Mouse (Mus musculus) lung, postnatal 36 days (tissue): ENCODE data around the gene Capn15.
A peak's percentile ranks its signal among the peaks of the same experiment; 100 is the strongest.

ENCODE experiments used
- DNase-seq: peaks from one replicate; pipeline ENCODE4 v3.0.0; 2022; ENCODE audit warnings: mixed read lengths

The Capn15 gene

DNA sequence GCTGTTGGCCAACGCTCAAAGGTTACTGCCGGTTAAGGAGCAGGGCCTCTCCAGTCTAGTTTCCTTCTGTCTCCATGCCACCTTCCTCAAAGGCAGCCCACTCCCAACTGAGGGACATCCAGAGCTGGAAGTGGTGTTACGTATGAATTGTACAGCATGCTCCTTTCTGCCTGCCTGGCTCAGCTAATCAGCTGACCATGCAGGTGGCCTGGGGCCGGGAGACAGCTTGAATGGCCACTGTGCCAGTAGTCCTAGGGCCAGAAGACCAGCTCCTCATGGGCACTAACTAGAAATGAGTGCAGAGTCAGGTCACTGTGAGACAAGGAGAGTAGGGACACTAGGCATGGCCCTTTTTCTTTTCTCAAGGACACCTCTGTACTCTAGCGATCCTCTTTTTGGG, 32.4 kb downstream of the Capn15 start:
- no peak for DNase-seq

DNA sequence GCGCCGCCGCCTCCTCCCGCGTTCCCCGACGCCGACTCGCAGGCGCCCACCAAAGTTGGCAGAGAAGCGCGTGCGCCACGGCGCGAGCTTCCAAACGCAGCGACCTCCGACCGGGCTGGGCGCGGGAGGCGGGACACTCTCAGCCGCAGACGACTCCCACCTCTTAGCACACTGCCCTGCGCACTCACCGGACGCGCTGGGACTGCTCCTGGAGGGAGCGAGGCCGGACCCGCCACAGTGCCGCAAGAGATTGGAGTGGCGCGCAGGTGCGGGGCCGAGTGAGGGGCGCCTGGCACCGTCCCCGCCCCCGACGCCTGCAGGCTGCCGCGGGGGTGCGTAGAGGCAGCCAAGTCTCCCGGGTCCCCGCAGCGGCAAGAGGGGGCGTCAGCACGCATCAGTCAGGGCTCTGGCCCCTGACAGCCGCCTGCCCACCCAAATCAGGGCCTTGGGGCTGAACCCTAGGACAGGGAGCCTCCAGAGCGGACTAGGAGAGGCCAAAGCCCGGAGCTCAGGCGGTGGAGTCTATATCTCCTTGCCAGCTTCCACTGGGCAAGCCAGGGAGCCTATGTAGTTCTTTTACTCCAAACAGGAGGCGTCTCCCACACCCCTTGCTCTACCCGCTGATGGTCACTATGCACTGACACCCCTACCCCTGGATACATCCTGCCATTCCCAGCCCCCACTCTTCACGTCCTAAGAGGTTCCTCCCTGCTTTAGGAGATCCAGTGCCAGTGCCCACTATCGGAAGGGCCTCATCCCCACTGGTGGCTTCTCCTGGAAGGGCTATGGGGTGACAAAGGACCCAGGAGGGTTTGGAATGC, 33.6 kb downstream of the Capn15 start, which contains the start of gene A930017K11Rik:
Gene A930017K11Rik (minus strand): TSS at position 763 of the 821 bp plus-strand sequence.
- no peak for DNase-seq

DNA sequence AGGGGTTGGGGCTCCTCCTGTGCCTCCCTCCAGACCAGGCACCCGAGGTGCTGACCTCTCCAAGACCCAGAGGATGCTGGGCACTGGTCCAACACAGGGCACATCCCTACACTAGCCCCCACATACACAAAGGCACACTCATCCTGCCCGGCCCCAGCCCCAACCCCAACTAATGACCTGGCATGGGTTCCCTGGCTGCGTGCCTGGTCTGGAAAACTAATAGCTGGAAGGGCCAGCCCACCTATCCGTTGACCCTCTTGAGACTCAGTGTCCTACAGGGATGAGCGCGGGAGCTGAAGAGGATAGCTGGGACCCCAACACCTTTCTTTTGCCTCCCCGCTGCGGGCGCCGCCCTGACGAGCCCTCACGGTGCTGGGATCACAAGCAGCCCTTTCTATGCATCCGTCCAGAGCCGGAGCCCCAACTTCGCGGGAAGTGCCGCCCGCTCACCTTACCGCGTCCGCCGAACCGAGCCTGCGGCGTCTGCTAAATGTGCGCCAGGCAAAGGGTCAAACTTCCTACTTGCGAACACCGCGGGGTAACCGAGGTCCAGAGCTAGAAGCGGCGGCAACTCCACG, 34.3 kb downstream of the Capn15 start:
- no peak for DNase-seq

DNA sequence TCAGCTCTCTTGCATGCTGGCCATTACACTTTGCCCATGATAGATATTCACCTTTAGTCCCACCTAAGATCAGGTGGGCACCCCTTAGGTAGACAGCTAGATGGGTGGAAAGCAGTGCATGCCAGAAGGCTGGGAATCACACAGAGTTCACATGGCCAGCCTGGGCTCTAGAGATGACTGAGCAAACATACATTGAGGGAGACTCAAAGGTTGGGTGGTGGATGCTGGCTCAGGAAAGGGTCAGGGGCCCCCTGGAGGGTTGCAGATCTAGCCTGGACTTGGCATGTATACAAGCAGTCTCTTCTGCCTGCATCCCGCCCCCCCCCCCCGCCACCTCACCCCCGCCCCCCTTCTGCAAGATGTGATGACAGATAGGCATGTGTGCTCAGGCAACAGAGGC, 34.9 kb downstream of the Capn15 start:
- DNase-seq = no peak

GRCm38 (mm10) chr17:25949981-25950380, 35.6 kb downstream of the Capn15 start:
- no peak for DNase-seq

DNA sequence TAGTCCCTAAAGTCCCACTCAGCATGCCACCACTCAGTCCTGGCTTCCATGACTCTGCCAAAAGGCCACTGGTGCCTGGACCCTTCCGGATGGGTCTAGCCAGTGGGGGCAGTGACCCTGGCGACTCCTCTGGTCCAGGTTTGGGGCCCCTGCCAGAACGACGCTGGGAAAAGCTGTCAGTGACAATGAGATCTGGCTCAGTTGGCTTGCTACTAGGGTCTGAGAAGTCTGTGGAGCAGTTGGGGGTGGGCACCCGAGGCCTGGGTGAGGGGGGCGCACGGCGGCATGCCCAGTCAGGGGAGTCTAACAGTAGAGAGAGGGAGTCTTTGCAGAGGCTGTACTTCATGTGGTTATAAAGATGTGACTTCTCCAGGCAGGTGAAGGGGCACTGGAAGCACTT, 37.5 kb downstream of the Capn15 start:
- no peak for DNase-seq

- DNase-seq = no peak
Observed at GRCm38 (mm10) chr17:25947576-25947975, 38.0 kb downstream of the Capn15 start.

DNA sequence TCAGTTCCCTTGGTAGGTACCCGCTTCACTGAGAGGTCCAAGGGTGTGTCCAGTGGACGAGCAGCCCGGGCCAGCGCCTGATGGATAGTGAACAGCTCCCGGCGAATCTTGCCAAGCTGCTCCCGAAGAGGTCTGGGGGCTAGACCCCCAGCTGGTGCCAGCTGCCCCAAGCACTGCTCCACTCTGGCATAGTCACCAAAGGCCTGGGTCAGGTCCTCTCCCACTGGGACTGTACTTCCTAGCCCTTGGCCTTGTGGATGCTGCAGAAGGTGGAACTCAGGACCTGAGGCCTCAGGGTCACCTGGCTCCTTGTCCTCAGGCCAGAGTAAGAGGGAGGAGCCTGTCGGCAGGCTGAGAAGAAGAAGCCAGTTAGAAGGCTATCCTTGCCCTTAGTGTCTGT, 38.7 kb downstream of the Capn15 start:
- DNase-seq = no peak

- DNase-seq = no peak
Observed at GRCm38 (mm10) chr17:25946349-25946748, 39.2 kb downstream of the Capn15 start.

- DNase-seq = no peak
Observed at GRCm38 (mm10) chr17:25945517-25946155, 40.0 kb downstream of the Capn15 start.

- DNase-seq = no peak
Observed at GRCm38 (mm10) chr17:25944366-25945163, 41.0 kb downstream of the Capn15 start, which contains the start of the genes Pigq and Nhlrc4. Gene Pigq (minus strand): TSS chr17:25944936. Gene Nhlrc4 (minus strand): TSS chr17:25944961.

DNA sequence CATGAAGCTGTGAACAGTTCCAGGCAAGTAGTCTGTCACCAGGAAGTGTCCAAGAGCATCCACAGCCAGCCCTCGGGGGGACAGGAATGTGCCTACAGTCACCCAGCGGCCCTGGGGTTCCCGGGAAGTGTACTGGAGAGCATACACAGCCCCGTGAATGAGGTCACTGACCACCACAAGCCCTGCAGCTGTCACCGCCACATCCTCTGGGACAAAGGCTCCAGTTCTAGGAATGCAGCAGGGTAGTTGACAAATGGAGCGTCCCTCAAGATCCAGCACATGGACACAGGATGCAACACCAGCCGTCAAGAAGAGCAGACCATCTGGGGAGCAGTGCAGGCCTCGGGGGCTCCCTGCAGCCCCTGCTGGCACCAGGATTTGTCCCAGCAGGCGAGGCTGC, 41.8 kb downstream of the Capn15 start:
- no peak for DNase-seq

DNA sequence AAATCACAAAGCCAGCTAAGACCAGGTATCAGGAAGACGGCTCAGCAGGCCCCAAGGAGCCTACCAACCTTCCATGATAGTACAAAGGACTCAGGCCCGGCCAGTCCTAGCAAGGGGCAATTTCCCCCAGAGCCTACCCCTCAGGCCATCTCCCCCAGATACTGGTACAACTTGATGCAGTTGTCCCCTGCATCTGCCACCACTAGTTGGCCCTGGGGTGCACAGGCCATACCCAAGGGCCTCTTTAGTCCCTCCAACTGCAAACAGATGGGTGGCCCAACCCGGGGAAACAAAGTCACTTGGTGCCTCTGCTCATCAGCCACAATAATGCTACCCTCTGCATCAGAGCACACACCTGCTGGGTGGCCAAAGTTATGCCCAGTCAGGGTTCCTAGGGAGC, 42.4 kb downstream of the Capn15 start:
- DNase-seq = no peak

DNA sequence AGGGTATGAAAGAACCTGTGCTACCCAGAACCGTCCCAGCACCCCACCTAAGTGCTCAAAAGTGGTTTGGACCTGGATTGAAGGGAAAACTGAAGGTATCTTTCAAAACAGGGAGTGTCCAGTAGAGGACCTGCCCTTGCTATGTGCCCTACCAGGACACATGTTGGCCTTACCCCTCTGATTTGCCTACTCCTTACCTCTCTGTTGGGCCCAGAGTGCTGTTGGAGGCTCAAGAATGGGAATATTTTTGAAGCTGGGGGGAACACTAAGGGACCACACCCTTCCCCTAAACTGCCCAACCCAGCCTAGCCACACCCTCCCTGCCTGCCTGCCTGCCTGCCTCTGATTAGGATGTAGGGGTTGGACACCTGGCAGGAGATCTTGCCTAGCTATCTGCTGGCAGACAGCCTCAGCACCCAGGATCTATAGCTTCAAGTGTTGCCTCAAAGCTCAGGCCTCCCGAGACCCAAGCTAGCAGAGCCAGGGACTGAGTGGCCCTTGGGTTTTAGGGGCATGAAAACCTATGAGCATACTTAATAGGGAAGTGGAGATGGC, 42.9 kb downstream of the Capn15 start:
- DNase-seq = no peak

DNA sequence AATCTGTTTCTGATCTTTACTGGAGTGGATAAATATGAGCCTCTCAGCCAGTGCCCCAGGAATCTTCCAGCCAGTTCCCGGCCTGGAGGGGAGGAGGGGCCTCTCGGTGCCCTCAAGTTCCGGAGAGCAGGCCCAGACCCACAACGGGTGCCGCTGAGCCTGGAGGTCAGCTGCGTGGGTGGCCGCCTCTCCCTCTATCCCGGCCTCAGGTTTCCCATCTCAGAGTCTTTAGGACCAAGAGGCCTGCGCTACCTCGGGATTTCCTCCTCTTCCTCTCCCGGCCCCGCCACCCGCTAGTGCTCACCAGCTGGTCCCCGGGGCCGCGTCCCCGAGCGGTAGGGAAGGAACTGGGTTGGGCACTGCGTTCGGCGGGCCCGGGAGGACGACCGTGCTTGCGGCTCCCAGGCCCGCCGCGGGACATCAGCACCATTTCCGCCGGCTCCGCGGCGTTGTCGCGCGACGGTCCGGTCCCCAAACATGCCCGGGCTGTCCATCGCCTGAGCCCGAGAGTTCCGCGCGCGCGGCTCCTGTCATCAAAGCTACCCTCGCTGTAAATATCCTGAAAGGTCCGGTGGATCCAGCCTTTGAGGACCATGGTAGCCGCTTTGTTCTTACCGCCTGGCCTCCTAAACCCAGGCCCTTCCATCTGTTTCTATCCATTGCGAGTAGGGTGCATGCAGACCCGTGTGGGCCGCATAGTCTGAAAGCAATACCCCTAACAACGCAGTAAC, 43.9 kb downstream of the Capn15 start:
- peak; percentile 74 for DNase-seq

DNA sequence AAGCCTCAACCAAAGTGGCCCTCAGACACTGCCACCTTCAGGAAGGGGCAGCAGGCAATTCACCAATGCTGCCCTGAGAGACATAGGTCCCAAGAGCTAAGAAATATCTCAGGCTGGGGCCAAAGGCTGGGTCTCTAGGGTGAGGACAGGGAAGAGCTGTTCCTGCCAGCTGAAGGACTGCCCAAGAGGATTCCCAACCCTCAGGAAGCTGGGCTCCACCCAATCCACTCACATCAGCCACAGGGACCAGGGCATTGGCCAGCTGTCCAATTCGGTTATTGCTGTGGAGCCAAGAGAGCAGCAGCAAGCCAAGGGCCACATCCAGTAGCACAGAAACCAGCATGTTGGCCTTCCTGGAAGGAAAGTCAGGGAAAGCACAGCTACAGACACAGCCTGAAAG, 51.1 kb downstream of the Capn15 start:
- DNase-seq = no peak

DNA sequence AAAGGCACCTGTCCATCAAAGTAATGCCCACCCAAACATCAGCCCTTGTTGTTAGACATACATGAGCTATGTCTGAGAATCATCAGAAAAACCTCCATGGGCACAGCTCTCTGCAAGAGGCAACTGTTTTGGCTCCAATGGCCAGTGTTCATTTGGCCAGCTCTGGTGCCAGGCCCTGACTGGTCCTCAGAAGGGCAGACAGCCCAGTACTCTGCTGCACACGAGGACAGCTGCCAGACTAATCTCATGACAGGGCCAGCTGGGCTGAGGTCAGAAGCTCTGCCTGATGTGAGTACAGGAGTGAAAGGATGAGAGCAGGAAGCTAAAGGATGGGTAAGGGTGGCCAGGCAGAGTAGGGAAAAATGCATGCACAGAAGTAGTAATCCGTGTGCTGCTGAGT, 60.2 kb downstream of the Capn15 start:
- DNase-seq = no peak

DNA sequence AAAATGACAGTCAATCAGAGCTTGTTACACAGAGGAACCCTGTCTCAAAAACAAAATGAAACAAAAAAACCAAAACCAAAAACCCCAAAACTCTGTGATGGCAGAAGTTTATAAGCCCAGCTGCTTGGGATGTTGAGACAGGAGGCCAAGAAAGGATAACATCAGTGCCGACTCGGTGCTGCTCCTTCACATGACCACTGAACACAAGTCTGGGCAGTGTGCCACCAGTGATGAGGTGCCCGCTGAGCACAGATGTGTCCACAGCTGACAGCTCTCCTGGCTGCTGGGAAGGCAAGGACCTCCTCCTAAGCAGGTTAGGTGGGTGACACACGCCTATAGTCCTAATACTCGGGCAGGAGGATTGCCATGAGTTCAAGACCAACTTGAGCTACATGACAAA, 63.5 kb downstream of the Capn15 start:
- DNase-seq = no peak

- DNase-seq = peak; percentile 100
Observed at GRCm38 (mm10) chr17:25919786-25920642, 65.6 kb downstream of the Capn15 start.

GRCm38 (mm10) chr17:25919144-25919785, 66.3 kb downstream of the Capn15 start, which contains the start of gene Rab40c:
Gene Rab40c (minus strand): TSS chr17:25919727.
- DNase-seq = peak; percentile 28
